Mouse (Mus musculus) retina, embryonic 14.5 days (tissue): ENCODE measurements around the gene Erfe.

ENCODE experiments used
- DNase-seq: peaks from one replicate; pipeline ENCODE4 v3.0.0-alpha.2; 2015; ENCODE audit warnings: low spot score

Gene Erfe

GRCm38 (mm10) chr1:91373414-91373835 lies 7.2 kb downstream of the Erfe start:
- no peak for DNase-seq

- DNase-seq, result peak; percentile 93
Observed at GRCm38 (mm10) chr1:91380453-91381090, 14.3 kb downstream of the Erfe start.

- DNase-seq, result no peak
Observed at GRCm38 (mm10) chr1:91381091-91381471, 14.9 kb downstream of the Erfe start.

GRCm38 (mm10) chr1:91390369-91390768 lies 24.1 kb downstream of the Erfe start:
- no peak for DNase-seq

- DNase-seq, result no peak
Observed at GRCm38 (mm10) chr1:91397927-91398259, 31.7 kb downstream of the Erfe start.

- peak; percentile 91 for DNase-seq
Observed at GRCm38 (mm10) chr1:91398260-91399062, 32.2 kb downstream of the Erfe start, which contains the start of gene Ilkap. Ilkap (minus strand) TSS chr1:91398815.

- DNase-seq, result no peak
Observed at GRCm38 (mm10) chr1:91404976-91405375, 38.7 kb downstream of the Erfe start.

- no peak for DNase-seq
Observed at GRCm38 (mm10) chr1:91405406-91406169, 39.4 kb downstream of the Erfe start.

GRCm38 (mm10) chr1:91407819-91408218 lies 41.6 kb downstream of the Erfe start:
- no peak for DNase-seq

- DNase-seq, result no peak
Observed at GRCm38 (mm10) chr1:91411631-91412285, 45.5 kb downstream of the Erfe start.

GRCm38 (mm10) chr1:91412286-91413029 lies 46.2 kb downstream of the Erfe start:
- DNase-seq, result peak; percentile 45

- DNase-seq, result peak; percentile 98
Observed at GRCm38 (mm10) chr1:91413030-91413506, 46.8 kb downstream of the Erfe start.

- DNase-seq, result no peak
Observed at GRCm38 (mm10) chr1:91413536-91413897, 47.3 kb downstream of the Erfe start.

GRCm38 (mm10) chr1:91413898-91414594 lies 47.8 kb downstream of the Erfe start, which contains the start of gene Hes6:
Hes6 (minus strand) TSS chr1:91414038.
- DNase-seq, result peak; percentile 92

- peak; percentile 45 for DNase-seq
Observed at GRCm38 (mm10) chr1:91414903-91415302, 48.7 kb downstream of the Erfe start.

- DNase-seq, result no peak
Observed at GRCm38 (mm10) chr1:91415311-91415710, 49.1 kb downstream of the Erfe start.

- no peak for DNase-seq
Observed at GRCm38 (mm10) chr1:91417991-91418390, 51.8 kb downstream of the Erfe start.

GRCm38 (mm10) chr1:91419862-91420600 lies 53.8 kb downstream of the Erfe start:
- no peak for DNase-seq

- DNase-seq, result no peak
Observed at GRCm38 (mm10) chr1:91420601-91421065, 54.4 kb downstream of the Erfe start.
